Mouse (Mus musculus): ENCODE results near the gene Foxf1. TPM values are rescaled to one million over a fixed set of nuclear protein-coding genes. Genes with fewer than 3 reads are reported as not detected.
A peak's percentile ranks its signal among the peaks of the same experiment; 100 is the strongest.

Gene Foxf1
- polyA plus RNA-seq, 1 experiment from 2014 or later, result 1.1 TPM

DNA sequence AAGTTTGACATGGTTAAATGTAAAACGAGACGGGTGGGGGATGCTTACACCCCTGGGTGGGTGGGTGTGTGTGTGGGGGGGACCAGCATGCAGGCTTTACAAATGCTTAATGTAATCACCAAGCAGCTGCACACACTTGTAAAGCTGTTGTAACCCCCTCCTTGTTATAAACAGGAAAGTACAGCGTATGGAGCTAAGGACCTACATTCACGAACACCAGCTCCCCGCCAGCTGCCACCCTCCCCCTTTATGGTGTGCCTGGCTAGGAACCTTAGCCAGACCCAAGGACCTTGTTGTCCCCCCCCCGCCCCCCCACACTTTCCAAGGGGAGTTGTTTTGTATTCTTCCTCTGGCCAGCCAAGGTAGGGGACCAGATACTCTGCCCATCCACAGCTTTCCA lies 42.5 kb downstream of the Foxf1 start:
- no peaks in the 10 kb centered on the region for H3K9me3 ChIP-seq (replicated peaks; ENCODE audit: low read length)
- peak overlapping the region; percentile 63; the same call in 1 of the 2 replicates for H3K4me2 ChIP-seq (ENCODE audit: low read length)
- 0 out of 2 replicates have a peak overlapping the region, but pooled peaks have one; percentile 53 for H3K9ac ChIP-seq (ENCODE audit: low read depth, low read length)
- no peak for DNase-seq (ENCODE audit: low spot score)
- WGBS, result 35% methylated on average over 6 of the region's 6 CpGs
- TF ChIP-seq CTCF (IDR thresholded peaks at IDR 0.05; ENCODE audit: low read depth), result no peak
- H3K4me1 ChIP-seq (replicated peaks; ENCODE audit: insufficient read depth, low read length), result peaks cover 24% of the 10 kb centered on the region
- ATAC-seq (replicated peaks; ENCODE audit: low FRiP score, low read depth), result no peak
- 0 out of 2 replicates have a peak overlapping the region, but pooled peaks have one; percentile 33 for H3K4me3 ChIP-seq (replicated peaks; ENCODE audit: low read depth, low read length)
- H3K27me3 ChIP-seq (ENCODE audit: insufficient read depth, low read length), result peaks cover 13% of the 10 kb centered on the region; the same call in 1 of the 2 replicates
- H3K36me3 ChIP-seq (ENCODE audit: insufficient read depth, low read length), result peaks cover 6% of the 10 kb centered on the region; the same call in 1 of the 2 replicates
- peak overlapping the region; percentile 89 for H3K27ac ChIP-seq

DNA sequence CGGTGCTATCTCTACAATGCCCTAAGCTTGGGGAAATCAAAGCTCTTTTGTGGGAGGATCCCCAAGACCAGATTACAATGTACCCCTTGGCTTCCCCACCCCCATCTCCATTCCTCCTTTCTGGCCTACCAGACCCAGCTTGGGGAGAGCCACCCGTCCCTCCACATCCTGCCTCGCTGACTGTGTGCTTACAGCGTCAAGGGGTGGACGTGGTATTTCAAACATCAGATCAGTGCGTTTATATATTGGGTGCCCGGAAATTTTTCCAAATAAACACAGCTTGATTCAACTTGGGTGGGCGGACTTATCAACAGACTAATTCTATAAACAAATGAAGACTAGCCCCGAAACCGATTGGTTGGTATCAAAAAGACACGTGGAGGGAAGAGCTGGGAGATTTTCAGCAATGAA lies 43.1 kb downstream of the Foxf1 start:
- no peak for ATAC-seq (replicated peaks; ENCODE audit: low FRiP score, low read depth)

DNA sequence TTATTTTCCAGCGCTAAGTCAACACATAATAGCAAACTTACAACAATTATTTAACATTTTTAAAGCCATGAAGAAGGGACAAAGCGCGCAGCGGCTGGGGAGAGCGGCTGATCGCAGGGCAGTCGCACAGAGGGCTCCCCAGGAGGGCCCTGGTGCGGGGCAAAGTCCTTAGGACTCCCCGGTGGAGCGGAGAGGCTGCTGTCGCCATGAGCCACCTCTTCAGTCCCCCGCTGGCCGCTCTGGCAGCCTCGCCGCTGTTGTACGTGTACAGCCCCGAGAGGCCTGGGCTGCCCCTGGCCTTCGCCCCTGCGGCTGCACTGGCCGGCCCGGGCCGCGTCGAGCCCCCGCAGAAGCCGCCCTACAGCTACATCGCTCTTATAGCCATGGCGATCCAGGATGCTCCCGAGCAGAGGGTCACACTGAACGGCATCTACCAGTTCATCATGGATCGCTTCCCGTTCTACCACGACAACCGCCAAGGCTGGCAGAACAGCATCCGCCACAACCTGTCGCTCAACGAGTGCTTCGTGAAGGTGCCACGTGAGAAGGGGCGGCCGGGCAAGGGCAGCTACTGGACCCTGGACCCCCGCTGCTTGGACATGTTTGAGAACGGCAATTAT lies 43.7 kb downstream of the Foxf1 start, which contains the start of gene Foxl1:
Gene Foxl1 (plus strand): TSS at position 185 of the 620 bp plus-strand sequence.
- Histone ChIP-seq H3K4me1 (replicated peaks; ENCODE audit: insufficient read depth, low read length) (peaks cover 24% of the 10 kb centered on the region), H3K36me3 (ENCODE audit: insufficient read depth, low read length) (no peaks in the 10 kb centered on the region), H3K4me3 (replicated peaks; ENCODE audit: low read depth, low read length) (peak within 1 kb of the TSS; percentile 37), H3K27me3 (ENCODE audit: insufficient read depth, low read length) (0 out of 2 replicates have a peak, but pooled peaks cover 10% of the 10 kb centered on the region), H3K9ac (ENCODE audit: low read depth, low read length) (peak within 1 kb of the TSS; percentile 66), H3K4me2 (ENCODE audit: low read length) (peak within 1 kb of the TSS; percentile 63), H3K9me3 (replicated peaks; ENCODE audit: low read length) (no peaks in the 10 kb centered on the region), H3K27ac (peak within 1 kb of the TSS; percentile 89)
- no peak for ATAC-seq (replicated peaks; ENCODE audit: low FRiP score, low read depth)
- no peak for TF ChIP-seq CTCF (IDR thresholded peaks at IDR 0.05; ENCODE audit: low read depth)
- no peak for DNase-seq (ENCODE audit: low spot score)
- WGBS, result 11% methylated on average over 43 of the region's 43 CpGs

More for the DNA sequence above, 43.1 kb downstream of the Foxf1 start:
- no peak overlapping the region; the same call in 1 of the 2 replicates for H3K9ac ChIP-seq (ENCODE audit: low read depth, low read length)
- DNase-seq (ENCODE audit: low spot score), result peak; percentile 87
- no peaks in the 10 kb centered on the region for H3K9me3 ChIP-seq (replicated peaks; ENCODE audit: low read length)
- peak overlapping the region; percentile 54 for H3K27ac ChIP-seq
- H3K27me3 ChIP-seq (ENCODE audit: insufficient read depth, low read length), result 0 out of 2 replicates have a peak, but pooled peaks cover 10% of the 10 kb centered on the region
- 0 out of 2 replicates have a peak, but pooled peaks cover 2% of the 10 kb centered on the region for H3K36me3 ChIP-seq (ENCODE audit: insufficient read depth, low read length)
- peaks cover 24% of the 10 kb centered on the region for H3K4me1 ChIP-seq (replicated peaks; ENCODE audit: insufficient read depth, low read length)
- 34% methylated on average over 11 of the region's 11 CpGs for WGBS
- no peak for TF ChIP-seq CTCF (IDR thresholded peaks at IDR 0.05; ENCODE audit: low read depth)
- 0 out of 2 replicates have a peak overlapping the region, but pooled peaks have one; percentile 63 for H3K4me2 ChIP-seq (ENCODE audit: low read length)
- H3K4me3 ChIP-seq (replicated peaks; ENCODE audit: low read depth, low read length), result no peak overlapping the region

DNA sequence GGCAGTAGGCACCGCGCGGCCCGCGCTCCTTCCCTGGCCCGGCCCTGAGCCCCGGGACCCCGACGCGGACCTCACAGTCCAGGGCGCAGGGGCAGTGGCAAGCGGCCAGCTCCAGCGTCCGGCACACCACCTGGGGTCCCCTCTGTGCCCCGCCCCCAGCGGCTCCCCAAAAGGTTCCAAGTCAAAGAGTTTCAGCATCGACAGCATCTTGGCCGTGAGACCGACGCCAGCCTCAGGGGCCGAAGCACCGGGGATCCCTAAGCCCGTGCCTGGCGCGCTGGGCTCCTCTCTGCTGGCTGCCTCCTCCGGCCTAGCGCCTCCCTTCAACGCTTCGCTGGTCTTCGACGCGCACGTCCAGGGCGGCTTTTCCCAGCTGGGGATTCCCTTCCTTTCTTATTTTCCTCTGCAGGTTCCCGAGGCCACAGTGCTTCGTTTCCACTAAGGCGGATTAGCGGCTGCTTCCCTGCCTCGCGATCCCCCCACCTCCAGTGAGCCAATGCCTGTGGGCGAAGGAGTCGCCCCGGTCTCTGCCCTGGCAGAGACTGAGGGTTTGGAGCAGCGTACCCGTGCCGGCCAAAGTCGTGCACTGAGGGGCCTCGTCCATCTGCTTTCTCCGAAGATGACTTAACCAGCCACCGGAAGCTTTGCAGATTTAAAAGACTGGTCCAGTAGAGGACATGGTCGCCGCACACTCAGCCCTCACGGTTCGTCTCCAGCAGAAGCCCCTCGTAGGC lies 44.5 kb downstream of the Foxf1 start:
- Histone ChIP-seq H3K27me3 (ENCODE audit: insufficient read depth, low read length) (0 out of 2 replicates have a peak, but pooled peaks cover 10% of the 10 kb centered on the region), H3K9me3 (replicated peaks; ENCODE audit: low read length) (no peaks in the 10 kb centered on the region), H3K4me1 (replicated peaks; ENCODE audit: insufficient read depth, low read length) (peaks cover 24% of the 10 kb centered on the region), H3K36me3 (ENCODE audit: insufficient read depth, low read length) (no peaks in the 10 kb centered on the region), H3K27ac (peak overlapping the region; percentile 89), H3K9ac (ENCODE audit: low read depth, low read length) (peak overlapping the region; percentile 66), H3K4me2 (ENCODE audit: low read length) (peak overlapping the region; percentile 59), H3K4me3 (replicated peaks; ENCODE audit: low read depth, low read length) (peak overlapping the region; percentile 37)
- 13% methylated on average over 54 of the region's 55 CpGs for WGBS
- TF ChIP-seq CTCF (IDR thresholded peaks at IDR 0.05; ENCODE audit: low read depth), result no peak
- no peak for ATAC-seq (replicated peaks; ENCODE audit: low FRiP score, low read depth)
- DNase-seq (ENCODE audit: low spot score), result peak; percentile 50

DNA sequence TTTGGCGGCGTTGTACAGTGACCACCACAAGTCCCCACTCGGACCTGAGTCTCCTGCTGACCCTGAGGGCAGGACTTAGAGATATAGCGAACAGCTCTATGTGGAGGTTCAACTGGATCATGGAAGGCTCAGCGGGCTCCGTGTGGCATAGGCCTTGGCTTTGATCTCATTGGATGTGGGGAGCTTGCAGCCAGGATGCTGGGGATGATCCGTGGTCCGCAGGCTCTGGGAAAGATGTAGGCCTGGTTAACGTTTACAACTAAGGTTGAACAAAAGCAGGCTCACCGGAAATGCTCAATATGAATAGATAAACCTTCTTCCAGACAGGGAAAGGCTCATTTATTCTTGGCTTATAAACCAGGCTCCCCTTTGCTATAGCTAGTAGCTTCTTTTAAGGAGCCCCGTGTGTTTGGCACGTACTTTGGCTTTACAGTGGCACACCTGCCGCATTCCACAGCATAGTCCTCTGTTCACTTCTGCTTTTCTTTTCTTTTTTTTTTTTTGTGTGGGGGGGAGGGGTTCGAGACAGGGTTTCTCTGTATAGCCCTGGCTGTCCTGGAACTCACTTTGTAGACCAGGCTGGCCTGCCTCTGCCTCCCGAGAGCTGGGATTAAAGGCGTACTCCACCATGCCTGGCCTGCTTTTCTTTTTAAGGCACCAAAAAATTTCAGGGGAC lies 45.2 kb downstream of the Foxf1 start:
- 0 out of 2 replicates have a peak, but pooled peaks cover 10% of the 10 kb centered on the region for H3K27me3 ChIP-seq (ENCODE audit: insufficient read depth, low read length)
- no peak for ATAC-seq (replicated peaks; ENCODE audit: low FRiP score, low read depth)

More for the DNA sequence above, 45.2 kb downstream of the Foxf1 start:
- WGBS, result 58% methylated on average over 16 of the region's 16 CpGs
- 0 out of 2 replicates have a peak overlapping the region, but pooled peaks have one; percentile 66 for H3K9ac ChIP-seq (ENCODE audit: low read depth, low read length)
- no peak for TF ChIP-seq CTCF (IDR thresholded peaks at IDR 0.05; ENCODE audit: low read depth)
- peak overlapping the region; percentile 59 for H3K4me2 ChIP-seq (ENCODE audit: low read length)
- H3K9me3 ChIP-seq (replicated peaks; ENCODE audit: low read length), result no peaks in the 10 kb centered on the region
- H3K36me3 ChIP-seq (ENCODE audit: insufficient read depth, low read length), result no peaks in the 10 kb centered on the region
- no peak for DNase-seq (ENCODE audit: low spot score)
- H3K4me1 ChIP-seq (replicated peaks; ENCODE audit: insufficient read depth, low read length), result peaks cover 20% of the 10 kb centered on the region
- peak overlapping the region; percentile 15; the same call in 1 of the 2 replicates for H3K27ac ChIP-seq
- peak overlapping the region; percentile 37 for H3K4me3 ChIP-seq (replicated peaks; ENCODE audit: low read depth, low read length)

Measured in kidney, postnatal 0 days (tissue).